Mouse (Mus musculus) intestine, embryonic 15.5 days (tissue): ENCODE results near the gene Lcorl. TPM values are rescaled to one million over a fixed set of nuclear protein-coding genes. Genes with fewer than 3 reads are reported as not detected.
"Not testable (repeated sequence)": the region's sequence is repeated elsewhere in the genome, so short reads cannot be mapped to it uniquely, and the experiment has no call there.

ENCODE experiments used
- ATAC-seq: fragments of 200-750 bp; cut with Nextera tagmentation; 2 replicates; pipeline ENCODE4 v1.8.0; 2017; ENCODE audit warnings: moderate TSS enrichment, moderate library complexity
- H3K27ac ChIP-seq: fragments of 300-500 bp; sonication (generic); 2 replicates; pipeline ENCODE4 v1.5.1; 2015; ENCODE audit warnings: mild to moderate bottlenecking, inconsistent platforms
- H3K27me3 ChIP-seq: fragments of 300-500 bp; sonication (generic); replicated peaks from 2 replicates; pipeline ENCODE4 v1.6.1; 2015; ENCODE audit warnings: inconsistent platforms
- H3K36me3 ChIP-seq: fragments of 300-500 bp; sonication (generic); 2 replicates; pipeline ENCODE4 v1.6.1; 2015; ENCODE audit warnings: inconsistent platforms
- H3K4me1 ChIP-seq: fragments of 300-500 bp; sonication (generic); replicated peaks from 2 replicates; pipeline ENCODE4 v1.6.1; 2015; ENCODE audit warnings: inconsistent platforms
- H3K4me2 ChIP-seq: fragments of 300-500 bp; sonication (generic); replicated peaks from 2 replicates; pipeline ENCODE4 v1.6.1; 2015; ENCODE audit warnings: mild to moderate bottlenecking, inconsistent platforms
- H3K4me3 ChIP-seq: fragments of 300-500 bp; sonication (generic); replicated peaks from 2 replicates; pipeline ENCODE4 v1.5.1; 2015; ENCODE audit warnings: inconsistent platforms
- H3K9ac ChIP-seq: fragments of 300-500 bp; sonication (generic); 2 replicates; pipeline ENCODE4 v1.6.1; 2015; ENCODE audit warnings: inconsistent platforms
- H3K9me3 ChIP-seq: fragments of 300-500 bp; sonication (generic); 2 replicates; pipeline ENCODE4 v1.6.1; 2016; ENCODE audit warnings: inconsistent platforms
- WGBS: fragments of 180-500 bp; shearing (Covaris S2); methylation state at CpG from one replicate; pipeline ENCODE4 v1.1.7; 2015; 5-methylcytosine and 5-hydroxymethylcytosine counted together
- polyA plus RNA-seq: library from polyadenylated mRNA; unstranded; fragments of >200 nt; fragmentation: Nextera tagmentation; extraction: Ambion mirVana; gene quantifications from 2 replicates; pipeline ENCODE4 v1.2.1, GENCODE M21; 2015

Gene Lcorl
- polyA plus RNA-seq, 1 experiment from 2014 or later, result 28.8 TPM

DNA sequence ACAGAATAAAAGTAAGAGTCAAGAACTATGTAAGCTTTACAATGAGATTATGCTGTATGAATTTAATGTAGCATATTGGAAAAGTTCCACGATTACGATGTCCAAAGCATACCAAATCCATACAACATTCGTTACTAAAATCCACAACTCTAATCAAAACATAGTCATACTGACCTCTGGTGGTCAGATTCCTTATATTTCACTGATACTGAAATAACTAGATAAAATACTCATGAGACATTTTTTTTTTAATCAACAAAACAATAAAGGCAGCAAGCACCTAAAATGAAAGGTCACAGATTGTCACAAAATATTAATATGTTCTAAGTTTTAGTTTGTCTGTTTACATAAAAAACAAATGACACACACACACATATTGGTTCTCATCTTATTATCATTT lies 189.1 kb downstream of the Lcorl start:
- Histone ChIP-seq H3K4me3 (no peak overlapping the region), H3K27me3 (no peaks in the 10 kb centered on the region), H3K4me1 (peaks cover 3% of the 10 kb centered on the region; the same call in 1 of the 2 replicates), H3K27ac (no peak overlapping the region), H3K9ac (no peak overlapping the region), H3K9me3 (no peaks in the 10 kb centered on the region), H3K36me3 (no peaks in the 10 kb centered on the region), H3K4me2 (peak overlapping the region; percentile 90)
- 22% methylated on average over 3 of the region's 3 CpGs for WGBS
- ATAC-seq, result no peak

DNA sequence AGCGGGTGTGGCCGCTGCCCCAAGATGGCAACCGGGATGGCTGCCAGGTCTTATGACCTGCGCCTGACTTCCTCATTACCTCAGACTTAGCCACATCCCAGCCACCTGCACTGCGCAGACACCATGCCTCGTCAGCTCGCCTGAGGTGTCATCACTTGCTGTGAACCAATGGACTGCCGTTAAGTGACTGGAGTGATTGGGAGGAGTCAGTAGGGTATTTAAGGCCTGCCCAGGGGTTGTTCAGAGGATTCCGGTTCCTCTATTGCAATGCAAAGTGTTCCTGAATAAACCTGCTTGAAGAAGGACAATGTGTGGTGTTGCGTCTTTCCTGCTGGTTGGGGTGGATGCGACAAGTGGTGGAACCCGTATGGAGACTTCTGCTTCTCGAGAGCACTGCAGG lies 199.0 kb downstream of the Lcorl start:
- H3K4me1 ChIP-seq, H3K27ac ChIP-seq: not testable (repeated sequence)
- WGBS, result 97% methylated on average over 13 of the region's 13 CpGs

DNA sequence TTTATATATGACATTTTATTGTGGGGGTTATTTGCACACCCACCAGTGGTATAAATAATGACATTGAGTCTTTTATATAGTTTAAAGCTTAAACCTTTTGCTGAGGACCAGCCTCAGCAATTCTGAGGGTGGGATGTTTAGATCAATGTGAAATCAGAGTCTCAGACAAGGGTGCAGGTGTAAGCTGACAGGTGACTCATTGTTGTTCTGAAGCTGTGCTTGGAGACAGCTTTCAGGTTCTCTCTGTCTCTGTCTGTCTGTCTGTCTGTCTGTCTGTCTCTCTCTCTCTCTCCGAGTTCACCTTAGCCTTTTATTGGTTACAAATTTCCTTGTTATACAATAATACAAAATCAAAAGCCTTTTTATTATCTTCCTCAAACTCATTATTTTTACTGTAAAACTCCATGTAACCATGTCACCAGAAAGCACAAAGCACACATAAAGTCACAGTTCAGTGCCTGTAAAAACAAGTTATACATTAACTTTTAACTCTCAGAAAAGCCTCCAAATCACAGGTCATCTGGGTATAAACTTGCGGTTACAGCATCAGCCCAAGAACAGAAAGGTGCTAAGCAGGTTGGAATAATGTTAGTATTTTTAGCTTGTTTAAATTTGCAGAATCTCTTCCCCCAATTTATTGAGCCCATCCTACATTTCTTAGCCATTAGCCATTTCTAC lies 206.2 kb downstream of the Lcorl start:
- Histone ChIP-seq H3K9ac (no peak overlapping the region), H3K36me3 (no peaks in the 10 kb centered on the region), H3K27me3 (no peaks in the 10 kb centered on the region), H3K4me1 (no peaks in the 10 kb centered on the region), H3K9me3 (no peaks in the 10 kb centered on the region), H3K4me2 (no peak overlapping the region), H3K27ac (no peak overlapping the region), H3K4me3 (no peak overlapping the region)
- peak; percentile 84 for ATAC-seq
- 63% methylated on average over 2 of the region's 2 CpGs for WGBS

More for the DNA sequence above, 199.0 kb downstream of the Lcorl start:
- H3K9ac ChIP-seq, H3K4me2 ChIP-seq, H3K27me3 ChIP-seq, ATAC-seq, H3K36me3 ChIP-seq, H3K4me3 ChIP-seq, H3K9me3 ChIP-seq: not testable (repeated sequence)

Other genes starting within 250 kb of the Lcorl start
- 2.9 and 3.3 TPM in 2 replicates for gene Fam184b, start 218.0 kb downstream of the Lcorl start, polyA plus RNA-seq
- 43.1 and 49.9 TPM in 2 replicates for gene Ncapg, start 187.7 kb downstream of the Lcorl start, polyA plus RNA-seq